Mouse (Mus musculus): Measurements from ENCODE around the gene Cbx5.
"Not testable (repeated sequence)": the region's sequence is repeated elsewhere in the genome, so short reads cannot be mapped to it uniquely, and the experiment has no call there.

The Cbx5 gene

DNA sequence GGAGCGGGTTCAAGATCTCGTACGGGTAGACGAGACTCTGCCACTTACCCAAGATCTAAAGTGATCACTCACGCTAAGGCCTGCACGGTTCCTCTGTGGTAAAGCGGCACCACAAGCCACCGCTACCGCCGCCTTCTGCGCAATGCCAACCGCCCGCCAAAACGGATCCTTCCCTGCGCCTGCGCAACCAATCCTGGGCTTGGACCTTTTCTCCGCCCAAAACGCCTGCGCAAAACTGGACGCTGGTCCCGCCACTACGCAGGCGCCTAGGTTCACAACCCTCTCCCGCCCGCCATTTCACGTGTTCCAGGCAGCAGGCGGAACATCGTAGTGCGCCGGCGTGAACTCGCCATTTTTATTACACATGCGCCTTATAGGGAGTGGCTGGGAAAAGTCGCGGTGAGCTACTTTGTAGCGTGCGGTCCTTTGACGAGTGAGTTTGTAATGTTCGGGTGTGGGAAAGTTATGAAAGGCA lies at the start of gene Cbx5:
Gene Cbx5 (minus strand): TSS at position 132 of the 475 bp plus-strand sequence.
- peak; percentile 96 to 98 for DNase-seq (ENCODE audit: low spot score in 2 of 2)

DNA sequence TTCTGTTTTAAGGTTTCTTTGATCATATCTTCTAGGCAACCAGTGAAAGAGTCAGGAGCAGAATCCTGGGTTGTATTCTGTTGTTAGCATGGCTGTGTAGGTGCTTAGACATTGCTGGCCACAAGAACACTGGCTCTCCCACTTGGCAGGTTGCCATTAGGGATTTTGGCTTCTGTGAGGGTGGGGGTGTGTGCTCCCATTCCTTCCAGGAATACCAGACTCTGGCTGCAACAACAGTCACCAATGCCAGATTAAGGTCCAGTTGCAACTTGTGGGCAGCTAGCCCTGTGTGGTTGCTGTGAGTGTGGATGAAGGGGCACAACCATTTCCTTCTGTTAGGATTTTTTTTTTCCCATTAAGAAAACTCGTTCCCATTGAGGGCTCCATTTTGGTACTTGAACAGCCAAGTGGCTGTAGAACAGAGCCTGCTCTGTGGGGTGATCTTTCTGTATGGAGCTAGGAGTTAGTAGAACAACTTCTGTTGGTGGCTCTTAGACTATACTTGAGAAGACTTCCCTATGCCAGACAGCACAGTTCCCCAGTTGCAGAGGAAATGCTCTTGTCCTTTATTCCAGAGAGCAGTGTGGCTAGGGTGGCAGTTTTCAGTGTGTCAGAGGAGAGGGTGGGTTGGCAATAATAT lies 46.3 kb upstream of the Cbx5 start:
- no peak for DNase-seq (ENCODE audit: low spot score in 2 of 2)

- no peak for DNase-seq (ENCODE audit: low spot score in 2 of 2)
Measured at GRCm38 (mm10) chr15:103284647-103285046, 45.0 kb upstream of the Cbx5 start.

- no peak for DNase-seq (ENCODE audit: low spot score in 2 of 2)
Measured at GRCm38 (mm10) chr15:103284066-103284465, 44.5 kb upstream of the Cbx5 start.

DNA sequence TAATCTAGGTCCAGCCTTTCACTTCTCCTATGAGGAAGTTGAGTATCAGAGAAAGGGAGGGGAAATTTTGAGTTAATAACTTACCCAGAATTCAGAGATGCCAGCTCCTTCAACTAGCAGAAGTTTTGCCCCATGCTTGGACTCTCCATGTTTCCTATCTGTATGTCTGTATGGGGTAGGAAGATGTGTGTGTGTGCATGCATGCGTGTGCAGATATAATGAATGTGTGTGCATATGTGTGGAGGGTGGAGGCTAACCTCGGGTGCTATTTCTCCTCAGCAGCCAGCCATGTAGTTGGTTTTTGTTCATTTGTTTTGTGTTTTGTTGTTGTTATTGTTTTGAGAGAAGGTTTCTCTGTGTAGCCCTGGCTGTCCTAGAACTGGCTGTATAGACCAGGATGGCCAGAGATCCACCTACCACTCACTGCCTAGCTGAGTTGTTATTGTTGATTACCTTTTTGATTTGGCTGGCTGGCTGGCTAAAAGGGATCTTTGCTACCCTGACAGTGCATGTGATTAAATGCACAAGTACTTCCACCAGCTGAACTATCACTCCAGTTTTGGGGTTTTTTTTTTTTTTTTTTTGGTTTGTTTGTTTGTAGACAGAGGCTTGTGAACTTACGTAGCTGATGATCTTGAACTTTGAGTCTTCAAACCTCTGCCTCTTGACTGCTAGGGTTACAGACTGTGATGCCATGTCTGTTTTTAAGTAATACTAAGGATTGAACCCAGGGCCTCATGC lies 42.0 kb upstream of the Cbx5 start:
- no peak for DNase-seq (ENCODE audit: low spot score in 2 of 2)

DNA sequence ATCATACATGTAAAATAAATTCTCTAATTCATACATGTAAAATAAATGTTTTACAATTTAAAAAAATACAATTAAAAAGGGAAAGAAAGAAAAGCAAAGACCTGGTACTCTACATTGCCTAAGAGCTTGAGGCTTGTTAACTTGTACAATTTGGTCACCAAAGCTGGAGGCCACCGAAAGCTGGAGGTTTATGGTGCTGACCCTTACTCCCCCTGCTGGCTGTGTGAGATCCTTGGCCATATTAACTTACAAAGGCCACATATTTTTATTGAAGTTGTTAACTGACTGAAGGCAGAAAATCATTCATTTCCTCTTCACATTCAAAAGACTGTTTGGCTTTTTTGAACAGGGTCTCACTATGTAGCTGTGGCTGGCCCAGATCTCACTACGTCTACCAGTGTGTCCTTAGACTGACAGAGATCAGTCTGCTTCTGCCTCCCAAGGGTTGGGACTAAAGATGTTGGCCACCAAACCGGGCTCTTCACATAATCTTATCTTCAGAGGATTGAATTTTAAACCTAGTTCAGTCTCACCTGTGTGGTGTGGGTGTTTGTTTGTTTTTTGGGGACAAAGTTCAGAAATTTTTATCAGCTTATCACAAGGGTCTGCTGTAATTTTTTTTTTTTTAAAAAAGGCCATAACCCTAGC lies 41.3 kb upstream of the Cbx5 start:
- DNase-seq (ENCODE audit: low spot score in 2 of 2): no peak

- DNase-seq (ENCODE audit: low spot score in 2 of 2): no peak
Measured at GRCm38 (mm10) chr15:103279750-103280149, 40.1 kb upstream of the Cbx5 start.

DNA sequence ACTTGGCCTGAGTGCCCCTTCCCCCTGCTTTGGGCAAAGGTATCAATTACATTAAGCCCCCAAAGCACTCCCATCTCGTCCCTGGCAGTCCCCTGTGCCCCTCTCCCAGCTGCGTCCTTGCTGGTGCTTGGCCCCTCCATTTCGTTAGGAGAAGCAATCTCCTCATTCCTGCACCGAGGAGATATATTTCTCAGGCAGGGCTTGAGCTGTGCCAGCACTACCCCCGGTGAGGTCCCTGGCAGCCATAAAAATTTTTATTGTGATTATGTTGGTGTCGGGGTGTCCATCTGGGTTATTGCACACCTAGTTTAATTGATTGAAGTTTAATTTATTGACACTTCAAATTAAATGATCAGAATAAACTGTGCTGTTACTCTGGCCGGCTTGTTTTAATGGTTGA lies 38.3 kb upstream of the Cbx5 start:
- DNase-seq (ENCODE audit: low spot score in 2 of 2): no peak

DNA sequence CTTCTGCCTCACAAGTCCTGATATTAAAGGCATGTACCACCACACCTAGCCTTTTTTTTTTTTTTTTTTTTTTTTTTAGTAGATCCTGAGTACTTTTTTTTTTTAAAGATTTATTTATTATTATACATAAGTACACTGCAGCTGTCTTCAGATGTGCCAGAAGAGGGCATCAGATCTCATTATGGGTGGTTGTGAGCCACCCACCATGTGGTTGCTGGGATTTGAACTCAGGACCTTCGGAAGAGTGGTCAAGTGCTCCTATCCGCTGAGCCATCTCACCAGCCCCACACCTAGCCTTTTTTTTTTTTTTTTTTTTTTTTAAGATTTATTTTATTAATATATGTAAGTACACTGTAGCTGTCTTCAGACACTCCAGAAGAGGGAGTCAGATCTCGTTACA lies 36.3 kb upstream of the Cbx5 start:
- not testable (repeated sequence) for DNase-seq (ENCODE audit: low spot score in 2 of 2)

DNA sequence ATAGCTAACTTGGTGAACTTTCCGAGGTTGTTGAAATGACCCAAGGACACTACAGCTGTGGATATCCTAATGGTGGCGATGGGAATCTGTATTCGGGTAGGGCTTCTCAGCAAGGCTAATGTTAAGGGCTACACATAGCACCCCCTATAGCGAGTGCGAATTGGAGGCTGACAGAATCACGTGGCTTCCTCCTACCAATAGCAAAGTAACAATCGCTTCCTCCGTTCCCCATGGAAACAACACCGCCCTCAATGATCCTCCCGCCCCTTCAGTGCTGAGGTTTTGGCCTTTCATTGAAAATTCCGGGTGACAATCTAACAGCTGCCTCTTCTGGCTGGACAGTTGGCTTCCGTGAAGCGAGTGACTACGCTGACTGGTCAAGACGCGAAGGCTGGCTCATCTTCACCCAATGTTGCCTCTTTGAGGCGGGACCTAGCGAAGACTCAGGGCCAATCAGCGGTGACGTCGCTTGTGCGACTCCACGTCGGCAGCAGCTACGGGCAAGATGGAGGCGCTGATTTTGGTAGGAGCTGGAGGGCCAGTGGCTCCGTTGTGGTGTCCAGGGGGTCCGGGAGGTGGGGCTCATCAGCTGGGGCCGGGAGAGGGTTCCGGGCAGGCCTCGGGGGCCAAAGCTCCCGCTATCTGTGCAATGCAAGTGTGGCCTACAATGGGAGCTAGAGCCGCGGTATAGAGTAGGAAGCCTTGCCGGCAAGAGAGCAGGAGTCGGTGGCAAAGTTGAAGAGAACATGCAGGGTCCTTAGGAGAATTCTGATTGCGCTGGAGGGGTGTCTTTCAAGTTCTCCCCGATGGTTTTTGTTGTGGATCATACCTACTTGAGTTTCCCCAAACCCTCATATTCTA lies 33.0 kb upstream of the Cbx5 start, which contains the start of gene Copz1:
Gene Copz1 (plus strand): TSS at position 296 of the 861 bp plus-strand sequence.
- DNase-seq (ENCODE audit: low spot score in 2 of 2): peak; percentile 96 to 98

DNA sequence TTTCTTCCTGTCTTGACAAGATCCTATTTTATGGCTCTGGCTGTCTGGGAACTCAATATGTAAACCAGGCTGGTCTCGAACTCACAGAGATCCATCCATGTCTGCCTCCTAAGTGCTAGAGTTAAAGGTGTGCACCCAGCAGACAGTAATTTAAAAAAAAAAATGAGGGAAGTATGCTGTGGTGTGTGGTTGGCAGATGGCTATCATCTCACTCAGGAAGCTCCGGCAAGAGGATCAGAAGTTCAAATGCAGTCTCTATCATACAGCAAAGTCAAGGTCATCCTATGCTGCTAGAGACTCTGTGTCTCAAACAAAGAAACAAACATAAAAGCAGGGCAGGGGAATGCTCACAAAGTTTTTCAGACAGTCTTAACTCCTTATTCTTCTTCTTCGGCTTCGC lies 29.3 kb upstream of the Cbx5 start:
- no peak for DNase-seq (ENCODE audit: low spot score in 2 of 2)

DNA sequence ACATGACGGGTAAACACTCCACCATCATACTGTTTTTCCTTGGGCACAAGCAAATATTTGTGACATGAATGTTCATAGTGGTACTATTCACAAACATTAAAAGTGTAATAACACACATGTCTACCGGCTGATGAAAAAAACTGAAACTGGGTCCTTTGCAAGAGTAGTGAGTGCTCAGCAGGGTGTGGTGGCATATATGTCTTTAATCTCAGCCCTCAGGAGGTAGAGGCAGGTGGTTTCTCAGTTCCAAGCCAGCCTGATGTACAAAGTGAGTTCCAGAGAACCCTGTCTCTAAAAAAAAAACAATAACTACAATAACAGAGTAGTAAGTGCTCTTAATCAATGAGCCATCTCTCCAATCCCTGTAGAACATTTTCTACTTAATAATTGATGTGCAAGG lies 25.2 kb upstream of the Cbx5 start:
- no peak for DNase-seq (ENCODE audit: low spot score in 2 of 2)

- DNase-seq (ENCODE audit: low spot score in 2 of 2): no peak
Measured at GRCm38 (mm10) chr15:103259989-103260388, 20.4 kb upstream of the Cbx5 start.

GRCm38 (mm10) chr15:103259162-103259561 lies 19.5 kb upstream of the Cbx5 start:
- no peak for DNase-seq (ENCODE audit: low spot score in 2 of 2)

DNA sequence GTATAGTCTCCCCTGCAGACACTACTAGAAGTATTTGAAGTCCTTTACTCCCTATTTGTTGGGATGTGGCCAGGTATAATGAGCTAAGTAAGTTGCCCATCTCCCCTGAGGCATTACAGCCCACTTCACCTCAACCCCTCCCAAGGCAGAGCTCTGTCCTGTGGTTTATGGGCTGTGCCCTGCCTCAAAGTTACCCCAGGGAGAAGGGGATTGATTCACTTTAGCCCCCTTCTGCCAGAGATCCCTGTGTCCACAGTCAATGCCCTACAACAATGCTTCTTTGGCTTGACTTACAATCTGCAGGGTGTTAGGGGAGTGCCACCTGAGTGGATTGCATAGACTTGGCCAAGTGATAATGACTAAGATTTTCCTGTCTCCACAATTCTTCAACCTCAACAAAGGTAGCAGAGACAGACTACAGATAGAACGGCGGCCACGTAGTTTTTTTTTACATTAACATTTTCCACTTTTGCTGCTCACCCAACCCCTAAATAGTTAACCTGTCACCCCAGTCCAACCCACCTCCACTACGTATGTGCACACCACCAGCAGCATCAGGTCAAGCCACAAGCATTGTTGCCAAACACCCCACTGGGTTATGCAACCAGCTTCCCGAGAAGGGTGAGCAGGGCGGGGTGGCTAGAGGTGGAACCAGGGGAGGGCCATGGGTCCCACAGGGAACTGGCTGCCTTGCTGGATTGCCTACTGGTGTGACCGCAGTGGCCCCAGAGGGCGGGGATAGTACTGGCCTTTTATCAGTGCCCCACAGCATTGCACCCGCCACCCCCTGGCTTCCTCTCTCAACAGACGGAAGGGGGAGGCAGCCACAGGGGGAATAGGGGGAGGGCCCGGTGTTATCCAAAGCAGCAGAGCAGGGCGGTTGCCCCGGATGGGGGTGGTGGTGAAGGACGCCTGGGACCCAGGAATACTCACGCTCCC lies 18.4 kb upstream of the Cbx5 start, which contains the start of gene Nfe2:
Gene Nfe2 (minus strand): TSS at position 614 of the 939 bp plus-strand sequence.
- no peak for DNase-seq (ENCODE audit: low spot score in 2 of 2)

- DNase-seq (ENCODE audit: low spot score in 2 of 2): no peak
Measured at GRCm38 (mm10) chr15:103256210-103256986, 16.8 kb upstream of the Cbx5 start.

DNA sequence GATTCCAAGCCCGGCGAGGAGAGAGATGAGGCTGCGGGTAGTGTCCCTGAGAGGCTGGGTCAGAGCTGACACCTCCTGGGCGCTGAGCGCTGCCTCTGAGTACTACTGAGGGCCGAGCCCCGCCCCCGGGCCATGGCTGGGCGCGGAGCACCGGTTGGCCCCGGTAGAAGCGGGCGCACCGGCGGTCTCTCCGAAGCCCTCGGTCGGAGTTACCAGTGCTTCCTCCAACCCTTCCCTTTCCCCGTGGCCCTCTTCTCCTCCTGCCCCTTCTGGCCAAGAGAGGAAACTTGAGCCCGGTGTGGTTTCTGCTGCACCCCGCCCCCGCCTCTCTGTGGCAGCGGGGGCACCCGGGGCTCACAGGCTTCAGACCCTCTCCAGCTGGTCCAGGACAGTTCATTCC lies 15.6 kb upstream of the Cbx5 start:
- DNase-seq (ENCODE audit: low spot score in 2 of 2): no peak

- DNase-seq (ENCODE audit: low spot score in 2 of 2): no peak
Measured at GRCm38 (mm10) chr15:103253352-103253751, 13.7 kb upstream of the Cbx5 start.

GRCm38 (mm10) chr15:103252660-103253059 lies 13.0 kb upstream of the Cbx5 start:
- no peak for DNase-seq (ENCODE audit: low spot score in 2 of 2)

DNA sequence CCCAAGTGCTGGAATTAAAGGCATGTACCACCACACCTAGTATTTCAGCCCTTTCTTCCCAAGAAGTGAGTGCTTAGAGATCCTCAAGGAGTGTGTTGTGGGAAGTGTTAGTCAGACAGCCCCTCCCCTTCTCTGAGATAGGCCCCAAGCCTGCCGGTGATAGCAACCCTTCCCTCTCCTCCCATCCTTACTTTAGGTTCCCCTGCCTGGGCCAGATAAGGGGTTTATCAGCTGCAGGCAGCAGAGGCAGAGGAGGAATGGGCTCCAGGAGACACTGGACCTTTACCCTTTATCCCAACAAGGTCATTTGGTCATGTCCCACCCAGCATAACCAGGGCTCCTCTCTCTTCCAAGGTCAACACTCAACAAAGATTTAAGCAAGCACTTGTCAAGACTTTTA lies 12.0 kb upstream of the Cbx5 start:
- no peak for DNase-seq (ENCODE audit: low spot score in 2 of 2)
